Mouse (Mus musculus) lung, postnatal 4 days (tissue): ENCODE measurements around the gene 4930568D16Rik.

ENCODE experiments used
- DNase-seq, 2 experiments: peaks; one replicate each; pipeline ENCODE4 v3.0.0; 2021

4930568D16Rik gene

GRCm38 (mm10) chr2:35367629-35368028, at the start of gene 4930568D16Rik:
4930568D16Rik (minus strand) TSS chr2:35367729.
- no peak for DNase-seq

- peak in 1 of 2 experiments; percentile 3 for DNase-seq
These were observed 49.7 kb upstream of the 4930568D16Rik start for GRCm38 (mm10) chr2:35417231-35417630.

GRCm38 (mm10) chr2:35416473-35416872, 48.9 kb upstream of the 4930568D16Rik start:
- DNase-seq: peak in 1 of 2 experiments; percentile 19

GRCm38 (mm10) chr2:35412810-35413209, 45.3 kb upstream of the 4930568D16Rik start:
- peak in 1 of 2 experiments; percentile 11 for DNase-seq

- no peak for DNase-seq
These were observed 44.7 kb upstream of the 4930568D16Rik start for GRCm38 (mm10) chr2:35412246-35412645.

- peak in 1 of 2 experiments; percentile 24 for DNase-seq
These were observed 44.2 kb upstream of the 4930568D16Rik start for GRCm38 (mm10) chr2:35411640-35412190.

- DNase-seq: no peak
These were observed 41.9 kb upstream of the 4930568D16Rik start for GRCm38 (mm10) chr2:35409466-35409865.

- peak in 1 of 2 experiments; percentile 8 for DNase-seq
These were observed 41.0 kb upstream of the 4930568D16Rik start for GRCm38 (mm10) chr2:35408409-35409110.

GRCm38 (mm10) chr2:35407878-35408277, 40.3 kb upstream of the 4930568D16Rik start:
- no peak for DNase-seq

- DNase-seq: no peak
These were observed 39.7 kb upstream of the 4930568D16Rik start for GRCm38 (mm10) chr2:35407266-35407665.

GRCm38 (mm10) chr2:35406611-35407010, 39.1 kb upstream of the 4930568D16Rik start:
- no peak for DNase-seq

GRCm38 (mm10) chr2:35402391-35402790, 34.9 kb upstream of the 4930568D16Rik start:
- no peak for DNase-seq

GRCm38 (mm10) chr2:35400739-35401138, 33.2 kb upstream of the 4930568D16Rik start:
- no peak for DNase-seq

- DNase-seq: no peak
These were observed 30.8 kb upstream of the 4930568D16Rik start for GRCm38 (mm10) chr2:35398184-35398828.

- DNase-seq: peak; percentile 59 to 81
These were observed 30.2 kb upstream of the 4930568D16Rik start for GRCm38 (mm10) chr2:35397590-35398173.

- DNase-seq: no peak
These were observed 29.6 kb upstream of the 4930568D16Rik start, which contains the start of gene 4930402F06Rik for GRCm38 (mm10) chr2:35397096-35397495. 4930402F06Rik (minus strand) TSS chr2:35397175.

- DNase-seq: no peak
These were observed 17.9 kb upstream of the 4930568D16Rik start for GRCm38 (mm10) chr2:35385441-35385871.

- DNase-seq: no peak
These were observed 11.8 kb upstream of the 4930568D16Rik start for GRCm38 (mm10) chr2:35379306-35379705.

GRCm38 (mm10) chr2:35377600-35377999, 10.1 kb upstream of the 4930568D16Rik start:
- no peak for DNase-seq

- DNase-seq: peak in 1 of 2 experiments; percentile 43
These were observed 5.5 kb upstream of the 4930568D16Rik start for GRCm38 (mm10) chr2:35373003-35373402.

GRCm38 (mm10) chr2:35370686-35371085, 3.2 kb upstream of the 4930568D16Rik start:
- DNase-seq: no peak

- DNase-seq: no peak
These were observed 18.3 kb downstream of the 4930568D16Rik start for GRCm38 (mm10) chr2:35349184-35349583.

GRCm38 (mm10) chr2:35345984-35346383, 21.5 kb downstream of the 4930568D16Rik start:
- DNase-seq: no peak
